Mouse (Mus musculus) testis, adult 2 months (tissue): ENCODE measurements around the gene Cd82.

ENCODE experiments used
- CTCF ChIP-seq: fragments of 200-500 bp; IDR thresholded peaks from 2 replicates; pipeline ENCODE4 v1.5.1; 2012; ENCODE audit warnings: low read depth, mild to moderate bottlenecking, inconsistent platforms, low read length, moderate library complexity; ENCODE audit not compliant: control insufficient read depth, insufficient read depth, insufficient replicate concordance
- POLR2A ChIP-seq: fragments of 200-500 bp; IDR thresholded peaks from 2 replicates; pipeline ENCODE4 v1.6.1; 2012; ENCODE audit warnings: low read depth, mild to moderate bottlenecking, inconsistent platforms, low read length, moderate library complexity; ENCODE audit not compliant: control insufficient read depth

GRCm38 (mm10) chr2:93405017-93405425 lies 57.9 kb downstream of the Cd82 start:
- no peak for TF ChIP-seq POLR2A
- TF ChIP-seq CTCF: no peak
